Mouse (Mus musculus) liver, adult 2 months (tissue): ENCODE data around the gene Gm20509.
"Not testable (repeated sequence)": the region's sequence is repeated elsewhere in the genome, so short reads cannot be mapped to it uniquely, and the experiment has no call there.

Experiments
- CTCF ChIP-seq: fragments of 200-500 bp; IDR thresholded peaks from 2 replicates; pipeline ENCODE4 v1.5.1; 2011; ENCODE audit warnings: low read depth, low read length, control low read depth
- POLR2A ChIP-seq: fragments of 200-500 bp; IDR thresholded peaks from 2 replicates; pipeline ENCODE4 v1.6.1; 2011; ENCODE audit warnings: low read length, control low read depth; ENCODE audit not compliant: insufficient read depth; ENCODE audit errors: extremely low read depth

DNA sequence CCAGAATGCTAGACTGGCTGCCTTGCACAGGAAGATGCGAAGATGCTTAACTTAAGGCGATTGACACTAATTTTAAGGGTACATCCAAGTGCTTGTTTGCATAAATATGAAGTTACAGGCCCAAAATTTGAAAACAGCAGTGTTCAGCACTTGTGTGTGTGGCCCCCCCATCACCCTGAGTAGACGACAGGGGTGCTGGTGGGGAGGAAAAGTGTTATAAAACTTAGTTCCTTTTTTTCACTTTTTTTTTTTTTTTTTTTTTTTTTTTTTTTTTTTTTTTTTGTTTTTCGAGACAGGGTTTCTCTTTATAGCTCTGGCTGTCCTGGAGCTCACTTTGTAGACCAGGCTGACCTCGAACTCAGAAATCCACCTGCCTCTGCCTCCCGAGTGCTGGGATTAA, 14.4 kb downstream of the Gm20509 start:
- TF ChIP-seq POLR2A, CTCF: not testable (repeated sequence)
